Mouse (Mus musculus): Measurements from ENCODE around the gene Umad1.

Umad1 gene

GRCm38 (mm10) chr6:8474316-8474715, 215.2 kb downstream of the Umad1 start:
- DNase-seq (ENCODE audit: low read depth): no peak

GRCm38 (mm10) chr6:8474820-8475219, 215.7 kb downstream of the Umad1 start:
- no peak for DNase-seq (ENCODE audit: low read depth)

GRCm38 (mm10) chr6:8479176-8479575, 220.1 kb downstream of the Umad1 start:
- no peak for DNase-seq (ENCODE audit: low read depth)

- DNase-seq (ENCODE audit: low read depth): peak; percentile 16
Observed at GRCm38 (mm10) chr6:8484437-8485275, 225.6 kb downstream of the Umad1 start.

- DNase-seq (ENCODE audit: low read depth): no peak
Observed at GRCm38 (mm10) chr6:8485414-8486175, 226.5 kb downstream of the Umad1 start.

GRCm38 (mm10) chr6:8486391-8487043, 227.4 kb downstream of the Umad1 start:
- no peak for DNase-seq (ENCODE audit: low read depth)

- DNase-seq (ENCODE audit: low read depth): no peak
Observed at GRCm38 (mm10) chr6:8487044-8487853, 228.2 kb downstream of the Umad1 start.

GRCm38 (mm10) chr6:8488249-8488648, 229.2 kb downstream of the Umad1 start:
- no peak for DNase-seq (ENCODE audit: low read depth)

- DNase-seq (ENCODE audit: low read depth): no peak
Observed at GRCm38 (mm10) chr6:8489266-8489665, 230.2 kb downstream of the Umad1 start.

- DNase-seq (ENCODE audit: low read depth): no peak
Observed at GRCm38 (mm10) chr6:8489938-8490585, 231.0 kb downstream of the Umad1 start.

- DNase-seq (ENCODE audit: low read depth): no peak
Observed at GRCm38 (mm10) chr6:8492248-8492647, 233.2 kb downstream of the Umad1 start.

- no peak for DNase-seq (ENCODE audit: low read depth)
Observed at GRCm38 (mm10) chr6:8495109-8495826, 236.2 kb downstream of the Umad1 start.

- DNase-seq (ENCODE audit: low read depth): no peak
Observed at GRCm38 (mm10) chr6:8495827-8496222, 236.7 kb downstream of the Umad1 start.

- no peak for DNase-seq (ENCODE audit: low read depth)
Observed at GRCm38 (mm10) chr6:8497234-8497867, 238.3 kb downstream of the Umad1 start.

- no peak for DNase-seq (ENCODE audit: low read depth)
Observed at GRCm38 (mm10) chr6:8497868-8498257, 238.8 kb downstream of the Umad1 start.

GRCm38 (mm10) chr6:8498961-8499360, 239.9 kb downstream of the Umad1 start:
- no peak for DNase-seq (ENCODE audit: low read depth)

GRCm38 (mm10) chr6:8503953-8504352, 244.9 kb downstream of the Umad1 start:
- no peak for DNase-seq (ENCODE audit: low read depth)

GRCm38 (mm10) chr6:8504521-8505228, 245.6 kb downstream of the Umad1 start:
- DNase-seq (ENCODE audit: low read depth): no peak

GRCm38 (mm10) chr6:8506631-8507030, 247.5 kb downstream of the Umad1 start:
- no peak for DNase-seq (ENCODE audit: low read depth)
